Mouse (Mus musculus): ENCODE data around the gene Npff.

DNA sequence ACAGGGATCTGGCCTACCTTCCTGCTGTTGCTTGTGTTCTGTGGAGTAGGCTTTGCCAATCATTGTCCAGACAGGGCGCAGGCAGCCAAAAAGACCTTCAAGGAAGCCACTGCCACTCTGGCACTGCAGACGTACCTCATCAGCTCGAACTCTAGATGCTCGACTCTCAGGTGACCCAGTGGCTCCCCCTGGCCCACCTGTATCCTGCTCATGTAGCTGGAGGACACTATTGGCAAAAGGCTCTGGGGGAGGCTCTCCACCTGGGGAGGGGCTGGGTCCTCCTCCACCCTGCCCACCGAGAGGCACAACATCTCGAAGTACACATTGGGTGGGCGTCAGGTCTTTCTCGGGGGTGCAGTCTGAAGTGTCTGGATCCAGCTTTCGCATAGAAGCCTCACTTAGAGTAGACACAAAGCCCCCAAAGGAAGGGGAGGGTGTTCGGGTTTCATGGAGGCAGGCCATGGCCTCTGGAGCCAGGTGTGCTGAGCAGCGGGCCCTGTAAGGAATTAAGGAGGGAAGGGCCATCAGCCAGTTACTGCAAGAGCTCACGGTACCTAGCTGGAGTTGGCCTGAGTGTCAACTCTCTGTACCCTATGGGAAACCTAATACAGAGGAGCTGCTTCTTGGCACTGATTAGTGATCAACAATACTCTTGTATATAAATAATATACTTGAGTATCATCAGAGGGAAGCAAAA, 19.5 kb downstream of the Npff start:
- TF ChIP-seq CTCF (IDR thresholded peaks at IDR 0.05; ENCODE audit: low read depth) (no peak), EP300 (optimal IDR thresholded peaks at IDR 0.05) (no peak)

Measured in stomach, postnatal 0 days (tissue).